Mouse (Mus musculus) CD4-positive, CD25-positive, alpha-beta regulatory T cell, adult 4 months (primary cell): ENCODE results near the gene Rab10. TPM values are rescaled to one million over a fixed set of nuclear protein-coding genes. Genes with fewer than 3 reads are reported as not detected.
A peak's percentile ranks its signal among the peaks of the same experiment; 100 is the strongest.

Experiments used
- ATAC-seq: one replicate; pipeline ENCODE4 v1.8.0; 2017
- polyA plus RNA-seq, 2 experiments: library from polyadenylated mRNA; unstranded; fragments of 100-300 nt; shearing (Covaris generic); gene quantifications; one replicate each; pipeline ENCODE4 v1.2.1; 2017

Rab10 gene
- polyA plus RNA-seq, 2 experiments from 2014 or later = 43.1 to 54.8 TPM

- no peak for ATAC-seq
These were observed 17.9 kb downstream of the Rab10 start for GRCm38 (mm10) chr12:3291849-3292248.

GRCm38 (mm10) chr12:3291038-3291437 lies 18.7 kb downstream of the Rab10 start:
- ATAC-seq = peak; percentile 54

GRCm38 (mm10) chr12:3288440-3288839 lies 21.3 kb downstream of the Rab10 start:
- no peak for ATAC-seq

GRCm38 (mm10) chr12:3285919-3286318 lies 23.9 kb downstream of the Rab10 start:
- ATAC-seq = peak; percentile 10

- peak; percentile 44 for ATAC-seq
These were observed 24.4 kb downstream of the Rab10 start for GRCm38 (mm10) chr12:3285377-3285776.

DNA sequence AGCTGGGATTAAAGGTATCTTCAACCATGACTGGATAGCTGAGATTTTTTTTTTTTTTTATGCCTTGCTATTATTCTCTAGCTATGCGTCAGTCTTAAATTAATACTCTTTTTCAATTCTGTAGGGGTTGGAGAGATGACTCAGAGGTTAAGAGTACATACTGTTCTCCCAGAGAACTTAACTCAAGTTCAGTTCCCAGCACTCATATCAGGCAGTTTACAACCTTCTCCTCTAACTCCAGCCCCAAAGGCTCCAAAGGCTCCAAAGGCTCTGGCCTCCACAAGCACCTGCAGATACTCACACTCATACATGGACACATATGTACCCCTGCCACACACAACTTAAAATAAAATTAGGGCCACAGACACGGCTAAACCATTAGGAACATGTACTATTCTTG lies 25.3 kb downstream of the Rab10 start:
- ATAC-seq = no peak

- ATAC-seq = no peak
These were observed 25.8 kb downstream of the Rab10 start for GRCm38 (mm10) chr12:3283829-3284440.

DNA sequence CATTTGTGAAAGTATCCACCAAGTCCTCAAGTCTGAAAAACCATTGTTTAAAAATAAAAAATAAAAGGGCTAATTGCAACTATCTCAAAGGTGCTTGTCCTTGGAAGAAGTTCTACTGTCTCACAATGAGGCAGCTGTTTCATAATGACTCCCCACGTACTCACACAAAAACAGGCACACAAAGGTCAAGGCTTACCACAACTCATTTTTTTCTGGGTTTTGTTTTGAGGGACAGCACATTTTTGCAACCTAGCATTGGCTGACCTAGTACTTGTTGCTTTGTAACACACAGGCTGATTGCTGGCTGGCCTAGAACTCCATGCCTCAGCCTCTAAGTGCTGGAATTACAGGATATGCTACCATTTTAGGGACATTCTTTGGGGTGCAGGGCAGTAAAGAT lies 26.8 kb downstream of the Rab10 start:
- peak; percentile 19 for ATAC-seq

- ATAC-seq = no peak
These were observed 27.2 kb downstream of the Rab10 start for GRCm38 (mm10) chr12:3282520-3282919.

DNA sequence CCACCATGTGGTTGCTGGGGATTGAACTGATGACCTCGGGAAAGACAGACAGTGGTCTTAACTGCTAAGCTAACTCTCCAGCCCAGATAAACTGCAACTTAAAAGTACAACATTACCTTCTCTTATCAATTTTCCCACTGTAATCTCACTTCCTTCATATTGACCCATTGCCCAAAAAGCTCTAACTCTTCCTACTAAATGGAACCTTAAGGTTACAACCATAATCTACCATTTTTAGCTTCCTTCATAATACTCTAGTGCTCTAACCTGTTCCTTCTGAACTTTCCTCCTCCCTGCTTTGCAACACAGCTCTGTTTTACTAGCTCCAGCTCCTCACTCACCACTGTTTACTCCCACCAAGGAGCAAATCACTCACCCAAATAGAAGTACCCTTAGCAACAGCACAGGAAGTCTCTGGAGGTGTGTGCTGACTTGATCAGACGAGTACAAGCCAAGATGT lies 30.9 kb downstream of the Rab10 start:
- ATAC-seq = peak; percentile 62

- no peak for ATAC-seq
These were observed 39.0 kb downstream of the Rab10 start for GRCm38 (mm10) chr12:3270818-3271217.

DNA sequence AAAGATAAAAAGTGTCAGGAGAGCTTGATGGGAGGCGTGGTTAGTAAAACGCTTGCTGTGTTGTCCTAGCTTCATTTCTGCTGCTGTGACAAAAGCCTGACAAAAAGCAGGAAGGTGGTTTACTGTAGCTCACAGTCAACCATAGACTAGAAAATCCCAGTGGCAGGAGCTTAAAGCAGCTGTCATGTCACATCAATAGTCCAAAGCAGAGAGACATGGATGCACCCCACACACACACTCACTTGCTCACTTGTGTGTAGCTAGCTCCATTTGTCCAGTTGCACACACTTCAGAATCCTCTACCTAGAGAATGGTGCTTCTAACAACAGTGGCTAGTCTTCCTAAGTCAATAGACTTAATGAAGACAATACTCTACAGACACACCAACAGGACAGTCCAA lies 42.4 kb downstream of the Rab10 start:
- ATAC-seq = no peak

DNA sequence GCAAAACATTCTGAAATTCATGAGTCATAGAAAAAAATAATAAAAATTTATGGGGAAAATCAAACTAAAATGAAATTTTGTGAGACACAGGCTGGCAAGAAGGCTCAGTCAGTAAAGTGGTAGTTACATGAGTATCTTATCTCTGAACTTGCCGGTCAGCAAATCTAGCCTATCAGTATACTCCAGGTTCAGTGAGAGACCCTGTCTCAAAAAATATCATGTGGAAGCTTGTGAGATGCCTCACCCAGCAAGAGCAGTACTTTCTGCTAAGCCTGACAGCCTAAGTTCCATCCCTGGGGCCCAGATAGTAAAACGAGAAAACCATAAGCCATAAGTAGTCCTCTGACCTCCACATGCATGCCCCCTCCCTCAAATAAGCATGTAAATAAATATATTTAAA lies 44.6 kb downstream of the Rab10 start:
- no peak for ATAC-seq

DNA sequence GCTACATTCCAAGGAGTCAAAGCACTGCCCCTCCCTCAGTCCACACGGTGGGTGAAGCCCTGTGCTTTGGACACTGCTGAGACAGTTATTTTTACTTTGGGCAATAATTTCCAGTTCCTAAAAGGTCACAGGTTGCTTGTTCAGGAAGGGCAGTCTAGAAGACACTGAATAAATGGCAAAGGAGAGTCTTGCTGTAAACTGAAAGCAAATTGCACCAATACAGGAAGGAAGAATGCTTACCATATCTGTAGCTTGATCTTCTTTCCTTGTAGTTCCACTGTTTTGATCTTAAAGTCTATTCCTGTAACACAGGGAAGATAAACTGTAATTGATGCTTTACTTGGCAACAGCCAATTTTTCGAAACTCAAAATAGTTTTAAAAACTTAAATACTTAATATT lies 45.3 kb downstream of the Rab10 start:
- peak; percentile 82 for ATAC-seq

- ATAC-seq = no peak
These were observed 48.2 kb downstream of the Rab10 start for GRCm38 (mm10) chr12:3261596-3261995.

- ATAC-seq = no peak
These were observed 53.8 kb downstream of the Rab10 start for GRCm38 (mm10) chr12:3255966-3256365.

- ATAC-seq = no peak
These were observed 54.3 kb downstream of the Rab10 start for GRCm38 (mm10) chr12:3255435-3255834.

DNA sequence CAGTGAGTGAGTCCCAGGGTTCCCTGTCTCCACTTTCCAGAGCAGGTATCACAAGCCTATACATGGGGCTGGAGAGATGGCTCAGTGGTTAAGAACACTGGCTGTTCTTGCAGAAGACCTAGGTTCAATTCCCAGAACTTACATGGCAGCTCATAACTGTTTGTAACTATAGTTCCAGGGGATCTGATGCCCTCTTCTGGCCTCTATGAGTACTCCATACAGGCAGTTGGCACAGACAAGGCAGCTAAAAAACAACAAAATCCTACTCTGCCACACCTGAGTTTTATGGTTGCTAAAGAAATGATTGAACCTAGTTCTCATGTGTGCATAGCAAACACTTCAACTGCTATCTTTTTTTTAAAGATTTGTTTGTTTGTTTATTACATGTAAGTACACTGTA lies 56.2 kb downstream of the Rab10 start:
- ATAC-seq = peak; percentile 43

DNA sequence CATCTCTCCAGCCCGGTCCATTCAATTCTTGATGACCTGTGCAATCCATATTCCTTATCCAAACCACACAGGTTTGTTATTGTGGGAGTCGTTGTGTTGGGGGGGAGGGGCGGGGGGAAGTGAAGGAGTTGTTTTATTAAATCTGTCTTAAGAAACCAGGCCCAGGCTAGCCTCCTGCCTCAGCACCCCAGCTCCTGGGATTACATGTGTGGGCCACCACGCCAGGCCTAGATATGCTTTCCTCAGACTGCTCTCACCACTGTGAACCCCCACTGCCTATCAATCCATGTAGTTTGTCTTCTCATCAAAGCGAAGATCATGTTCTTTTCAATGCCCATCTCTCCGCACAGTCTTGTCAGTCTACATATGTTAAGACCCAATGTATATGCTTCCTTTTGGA lies 63.7 kb downstream of the Rab10 start:
- ATAC-seq = no peak

- no peak for ATAC-seq
These were observed 70.2 kb downstream of the Rab10 start for GRCm38 (mm10) chr12:3239544-3239943.

DNA sequence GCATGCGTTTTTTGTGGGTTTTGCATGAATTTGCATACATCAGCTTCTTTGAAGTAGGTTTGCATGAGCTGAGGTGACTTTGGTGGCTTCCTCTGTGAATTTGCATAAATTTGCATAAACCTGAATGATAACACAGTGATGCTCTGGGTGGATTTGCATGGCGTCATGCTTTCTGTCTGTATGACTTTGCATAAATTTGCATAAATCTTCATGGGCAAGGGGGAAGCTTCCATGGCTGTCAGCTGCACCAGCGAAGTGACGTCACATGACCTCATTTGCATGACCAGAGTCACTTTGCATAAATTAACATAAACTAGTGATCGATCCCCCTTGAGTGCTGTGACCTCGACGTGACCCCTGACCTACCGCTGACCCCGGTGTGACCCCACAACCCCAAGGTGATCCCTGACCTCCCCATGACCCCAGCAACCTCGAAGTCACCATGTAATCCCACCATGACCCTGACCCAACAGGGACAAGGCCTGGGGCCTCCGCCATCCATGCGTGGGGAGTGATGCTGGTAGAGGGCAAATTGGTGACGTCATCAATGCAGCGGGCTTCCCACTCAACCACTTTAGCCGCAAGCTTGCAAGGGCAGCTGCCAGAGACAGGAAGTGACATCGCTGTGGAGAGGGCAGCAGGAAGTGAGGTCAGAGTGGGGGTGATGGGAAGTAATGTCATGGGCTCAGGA lies 71.3 kb downstream of the Rab10 start:
- peak; percentile 6 for ATAC-seq

GRCm38 (mm10) chr12:3237799-3238198 lies 72.0 kb downstream of the Rab10 start:
- ATAC-seq = no peak

DNA sequence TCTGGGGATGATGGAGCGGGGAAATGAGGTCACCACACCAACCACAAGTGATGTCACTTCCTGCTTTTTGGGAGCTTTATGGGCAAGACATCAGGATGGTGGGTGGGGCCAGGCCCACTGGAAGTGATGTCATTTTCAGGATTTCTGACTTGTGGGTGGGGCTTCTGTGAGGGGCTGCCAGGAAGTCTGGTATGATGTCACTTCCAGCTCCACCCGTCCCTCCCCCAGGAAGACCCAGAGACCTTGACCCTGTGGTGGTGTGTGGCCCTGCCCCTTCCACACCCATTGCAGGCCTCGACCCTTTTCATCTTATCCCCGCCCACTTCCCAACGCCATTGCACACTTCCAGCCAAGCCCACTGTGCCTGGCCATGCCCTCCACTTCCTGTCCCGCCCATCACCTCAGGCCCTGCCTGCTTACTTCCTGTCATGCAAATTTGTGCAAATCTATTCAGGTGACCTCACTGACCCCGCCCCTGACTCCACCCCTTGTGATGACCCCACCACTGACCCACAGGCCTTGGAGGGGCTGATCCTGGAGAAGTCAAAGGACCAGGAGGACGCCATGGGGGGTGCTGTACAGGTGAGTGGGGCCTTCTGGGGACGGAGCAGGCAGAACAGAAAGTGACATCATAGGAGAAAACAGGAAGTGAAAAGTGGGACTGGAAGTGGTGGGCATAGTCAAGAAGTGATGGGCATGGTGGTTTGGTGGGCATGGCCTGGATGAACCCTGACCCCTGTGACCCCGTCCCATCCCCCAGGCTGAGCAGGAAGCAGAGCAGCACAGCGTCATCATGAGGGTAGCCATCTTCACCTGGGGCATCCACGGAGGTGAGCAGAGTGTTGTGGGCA lies 72.7 kb downstream of the Rab10 start:
- no peak for ATAC-seq
